Mouse (Mus musculus): ENCODE data around the gene Sacs. TPM values are rescaled to one million over a fixed set of nuclear protein-coding genes. Genes with fewer than 3 reads are reported as not detected.
"Not testable (repeated sequence)": the region's sequence is repeated elsewhere in the genome, so short reads cannot be mapped to it uniquely, and the experiment has no call there.

The Sacs gene
- polyA plus RNA-seq, 1 experiment from 2014 or later: 3.7 TPM

GRCm38 (mm10) chr14:61150416-61150815 is 12.2 kb downstream of the Sacs start:
- not testable (repeated sequence) for H3K27me3 ChIP-seq (replicated peaks; ENCODE audit: control insufficient read depth, insufficient read depth, low read length); H3K27ac ChIP-seq (ENCODE audit: low read depth); H3K4me1 ChIP-seq (replicated peaks; ENCODE audit: control insufficient read depth, insufficient read depth, low read length); ATAC-seq (replicated peaks; ENCODE audit: low FRiP score, low TSS enrichment, low read depth); H3K9ac ChIP-seq (ENCODE audit: low read length); DNase-seq (ENCODE audit: low spot score); H3K9me3 ChIP-seq (ENCODE audit: control insufficient read depth, low read length); H3K4me3 ChIP-seq (ENCODE audit: low read depth, low read length); H3K4me2 ChIP-seq (ENCODE audit: low read length); H3K36me3 ChIP-seq (ENCODE audit: control insufficient read depth, insufficient read depth, low read length)
- 93% methylated on average over 12 of the region's 13 CpGs for WGBS

- no peak overlapping the region for H3K4me2 ChIP-seq (ENCODE audit: low read length)
- no peaks in the 10 kb centered on the region for H3K9me3 ChIP-seq (ENCODE audit: control insufficient read depth, low read length)
- no peak overlapping the region for H3K27ac ChIP-seq (ENCODE audit: low read depth)
- no peak overlapping the region for H3K4me3 ChIP-seq (ENCODE audit: low read depth, low read length)
- WGBS: 80% methylated on average over 6 of the region's 6 CpGs
- DNase-seq (ENCODE audit: low spot score): no peak
- ATAC-seq (replicated peaks; ENCODE audit: low FRiP score, low TSS enrichment, low read depth): no peak
- no peak overlapping the region for H3K9ac ChIP-seq (ENCODE audit: low read length)
- no peaks in the 10 kb centered on the region for H3K27me3 ChIP-seq (replicated peaks; ENCODE audit: control insufficient read depth, insufficient read depth, low read length)
- H3K4me1 ChIP-seq (replicated peaks; ENCODE audit: control insufficient read depth, insufficient read depth, low read length): no peaks in the 10 kb centered on the region
- no peaks in the 10 kb centered on the region for H3K36me3 ChIP-seq (ENCODE audit: control insufficient read depth, insufficient read depth, low read length)
Observed at GRCm38 (mm10) chr14:61154900-61155585, 16.8 kb downstream of the Sacs start.

- no peak for ATAC-seq (replicated peaks; ENCODE audit: low FRiP score, low TSS enrichment, low read depth)
- DNase-seq (ENCODE audit: low spot score): no peak
- no peak overlapping the region for H3K27ac ChIP-seq (ENCODE audit: low read depth)
- H3K27me3 ChIP-seq (replicated peaks; ENCODE audit: control insufficient read depth, insufficient read depth, low read length): no peaks in the 10 kb centered on the region
- no peaks in the 10 kb centered on the region for H3K36me3 ChIP-seq (ENCODE audit: control insufficient read depth, insufficient read depth, low read length)
- no peak overlapping the region for H3K4me3 ChIP-seq (ENCODE audit: low read depth, low read length)
- H3K4me1 ChIP-seq (replicated peaks; ENCODE audit: control insufficient read depth, insufficient read depth, low read length): no peaks in the 10 kb centered on the region; the same call in 1 of the 2 replicates
- H3K9ac ChIP-seq (ENCODE audit: low read length): no peak overlapping the region
- H3K9me3 ChIP-seq (ENCODE audit: control insufficient read depth, low read length): no peaks in the 10 kb centered on the region
- no peak overlapping the region for H3K4me2 ChIP-seq (ENCODE audit: low read length)
Observed at GRCm38 (mm10) chr14:61155687-61156086, 17.4 kb downstream of the Sacs start.

GRCm38 (mm10) chr14:61157426-61157825 is 19.2 kb downstream of the Sacs start:
- not testable (repeated sequence) for H3K27ac ChIP-seq (ENCODE audit: low read depth); H3K27me3 ChIP-seq (replicated peaks; ENCODE audit: control insufficient read depth, insufficient read depth, low read length); H3K4me1 ChIP-seq (replicated peaks; ENCODE audit: control insufficient read depth, insufficient read depth, low read length); H3K9ac ChIP-seq (ENCODE audit: low read length); H3K4me2 ChIP-seq (ENCODE audit: low read length); H3K36me3 ChIP-seq (ENCODE audit: control insufficient read depth, insufficient read depth, low read length); ATAC-seq (replicated peaks; ENCODE audit: low FRiP score, low TSS enrichment, low read depth); DNase-seq (ENCODE audit: low spot score); H3K4me3 ChIP-seq (ENCODE audit: low read depth, low read length); H3K9me3 ChIP-seq (ENCODE audit: control insufficient read depth, low read length)
- 79% methylated on average over 4 of the region's 7 CpGs for WGBS

GRCm38 (mm10) chr14:61160920-61161319 is 22.7 kb downstream of the Sacs start:
- Histone ChIP-seq H3K36me3 (ENCODE audit: control insufficient read depth, insufficient read depth, low read length) (no peaks in the 10 kb centered on the region), H3K9ac (ENCODE audit: low read length) (no peak overlapping the region), H3K9me3 (ENCODE audit: control insufficient read depth, low read length) (no peaks in the 10 kb centered on the region), H3K27ac (ENCODE audit: low read depth) (no peak overlapping the region), H3K4me2 (ENCODE audit: low read length) (no peak overlapping the region), H3K4me1 (replicated peaks; ENCODE audit: control insufficient read depth, insufficient read depth, low read length) (no peaks in the 10 kb centered on the region; the same call in none of the 2 replicates), H3K4me3 (ENCODE audit: low read depth, low read length) (no peak overlapping the region), H3K27me3 (replicated peaks; ENCODE audit: control insufficient read depth, insufficient read depth, low read length) (no peaks in the 10 kb centered on the region)
- ATAC-seq (replicated peaks; ENCODE audit: low FRiP score, low TSS enrichment, low read depth) (no peak), DNase-seq (ENCODE audit: low spot score) (no peak)
- 32% methylated on average over 1 of the region's 1 CpGs for WGBS

GRCm38 (mm10) chr14:61161367-61162334 is 23.4 kb downstream of the Sacs start:
- Histone ChIP-seq H3K27me3 (replicated peaks; ENCODE audit: control insufficient read depth, insufficient read depth, low read length) (no peaks in the 10 kb centered on the region), H3K9me3 (ENCODE audit: control insufficient read depth, low read length) (no peaks in the 10 kb centered on the region), H3K4me2 (ENCODE audit: low read length) (no peak overlapping the region), H3K4me1 (replicated peaks; ENCODE audit: control insufficient read depth, insufficient read depth, low read length) (no peaks in the 10 kb centered on the region; the same call in none of the 2 replicates), H3K36me3 (ENCODE audit: control insufficient read depth, insufficient read depth, low read length) (no peaks in the 10 kb centered on the region), H3K27ac (ENCODE audit: low read depth) (no peak overlapping the region), H3K9ac (ENCODE audit: low read length) (no peak overlapping the region), H3K4me3 (ENCODE audit: low read depth, low read length) (no peak overlapping the region)
- WGBS: 55% methylated on average over 10 of the region's 10 CpGs
- ATAC-seq (replicated peaks; ENCODE audit: low FRiP score, low TSS enrichment, low read depth) (no peak), DNase-seq (ENCODE audit: low spot score) (no peak)

- ATAC-seq (replicated peaks; ENCODE audit: low FRiP score, low TSS enrichment, low read depth) (no peak), DNase-seq (ENCODE audit: low spot score) (peak; percentile 41)
- H3K4me2 ChIP-seq (ENCODE audit: low read length): no peak overlapping the region
- no peak overlapping the region for H3K27ac ChIP-seq (ENCODE audit: low read depth)
- WGBS: 84% methylated on average over 3 of the region's 3 CpGs
- H3K9me3 ChIP-seq (ENCODE audit: control insufficient read depth, low read length): no peaks in the 10 kb centered on the region
- no peaks in the 10 kb centered on the region; the same call in none of the 2 replicates for H3K4me1 ChIP-seq (replicated peaks; ENCODE audit: control insufficient read depth, insufficient read depth, low read length)
- H3K4me3 ChIP-seq (ENCODE audit: low read depth, low read length): no peak overlapping the region
- H3K36me3 ChIP-seq (ENCODE audit: control insufficient read depth, insufficient read depth, low read length): no peaks in the 10 kb centered on the region
- no peak overlapping the region for H3K9ac ChIP-seq (ENCODE audit: low read length)
- H3K27me3 ChIP-seq (replicated peaks; ENCODE audit: control insufficient read depth, insufficient read depth, low read length): 0 out of 2 replicates have a peak, but pooled peaks cover 4% of the 10 kb centered on the region
Observed at GRCm38 (mm10) chr14:61164461-61164860, 26.2 kb downstream of the Sacs start.

- H3K4me1 ChIP-seq (replicated peaks; ENCODE audit: control insufficient read depth, insufficient read depth, low read length): no peaks in the 10 kb centered on the region; the same call in 1 of the 2 replicates
- H3K9ac ChIP-seq (ENCODE audit: low read length): no peak overlapping the region
- H3K27ac ChIP-seq (ENCODE audit: low read depth): no peak overlapping the region
- no peaks in the 10 kb centered on the region for H3K9me3 ChIP-seq (ENCODE audit: control insufficient read depth, low read length)
- ATAC-seq (replicated peaks; ENCODE audit: low FRiP score, low TSS enrichment, low read depth) (no peak), DNase-seq (ENCODE audit: low spot score) (no peak)
- 87% methylated on average over 9 of the region's 9 CpGs for WGBS
- H3K4me3 ChIP-seq (ENCODE audit: low read depth, low read length): no peak overlapping the region
- no peak overlapping the region for H3K4me2 ChIP-seq (ENCODE audit: low read length)
- peaks cover 4% of the 10 kb centered on the region; the same call in 1 of the 2 replicates for H3K27me3 ChIP-seq (replicated peaks; ENCODE audit: control insufficient read depth, insufficient read depth, low read length)
- H3K36me3 ChIP-seq (ENCODE audit: control insufficient read depth, insufficient read depth, low read length): no peaks in the 10 kb centered on the region
Observed at GRCm38 (mm10) chr14:61165929-61166328, 27.7 kb downstream of the Sacs start.
